Mouse (Mus musculus) embryonic facial prominence, embryonic 11.5 days (tissue): ENCODE results near the gene Tjp3. TPM values are rescaled to one million over a fixed set of nuclear protein-coding genes. Genes with fewer than 3 reads are reported as not detected.
A peak's percentile ranks its signal among the peaks of the same experiment; 100 is the strongest.
"Not testable (repeated sequence)": the region's sequence is repeated elsewhere in the genome, so short reads cannot be mapped to it uniquely, and the experiment has no call there.

Experiments
- ATAC-seq: fragments of 200-750 bp; cut with Nextera tagmentation; replicated peaks from 2 replicates; pipeline ENCODE4 v1.8.0; 2017; ENCODE audit warnings: low read depth; ENCODE audit not compliant: insufficient number of reproducible peaks, low FRiP score, low TSS enrichment
- DNase-seq: peaks from one replicate; pipeline ENCODE4 v3.0.0-alpha.2; 2015; ENCODE audit warnings: low spot score
- H3K27ac ChIP-seq: fragments of 300-500 bp; sonication (generic); replicated peaks from 2 replicates; pipeline ENCODE4 v1.5.1; 2014; ENCODE audit warnings: mild to moderate bottlenecking, low read depth, low read length, control low read depth
- H3K27me3 ChIP-seq: fragments of 300-500 bp; sonication (generic); 2 replicates; pipeline ENCODE4 v1.6.1; 2014; ENCODE audit warnings: mild to moderate bottlenecking, low read length, moderate library complexity, mixed read lengths; ENCODE audit not compliant: control insufficient read depth, insufficient read depth
- H3K36me3 ChIP-seq: fragments of 300-500 bp; sonication (generic); replicated peaks from 2 replicates; pipeline ENCODE4 v1.6.1; 2014; ENCODE audit warnings: low read depth, mild to moderate bottlenecking, low read length, moderate library complexity, mixed read lengths; ENCODE audit not compliant: control insufficient read depth, insufficient read depth
- H3K4me1 ChIP-seq: fragments of 300-500 bp; sonication (generic); 2 replicates; pipeline ENCODE4 v1.6.1; 2014; ENCODE audit warnings: low read length, mixed read lengths; ENCODE audit not compliant: control insufficient read depth, insufficient read depth
- H3K4me2 ChIP-seq: fragments of 300-500 bp; sonication (generic); 2 replicates; pipeline ENCODE4 v1.6.1; 2014; ENCODE audit warnings: low read depth, mild to moderate bottlenecking, control low read depth, low read length, moderate library complexity
- H3K4me3 ChIP-seq: fragments of 300-500 bp; sonication (generic); 2 replicates; pipeline ENCODE4 v1.5.1; 2014; ENCODE audit warnings: low read depth, low read length, control low read depth
- H3K9ac ChIP-seq: fragments of 300-500 bp; sonication (generic); replicated peaks from 2 replicates; pipeline ENCODE4 v1.6.1; 2014; ENCODE audit warnings: mild to moderate bottlenecking, control low read depth, low read length
- H3K9me3 ChIP-seq: fragments of 300-500 bp; sonication (generic); replicated peaks from 2 replicates; pipeline ENCODE4 v1.6.1; 2016; ENCODE audit warnings: mild to moderate bottlenecking, low read length, inconsistent platforms, mixed read lengths; ENCODE audit not compliant: control insufficient read depth
- WGBS: fragments of 180-500 bp; shearing (Covaris S2); extraction: QIAGEN DNeasy Blood & Tissue Kit; methylation state at CpG from one replicate; pipeline ENCODE4 v1.1.7; 2014; 5-methylcytosine and 5-hydroxymethylcytosine counted together
- microRNA-seq: library from miRNA; unstranded; fragments of <30 nt; microRNA quantifications from one replicate; pipeline ENCODE4, GENCODE M21; 2016; ENCODE audit warnings: borderline number of aligned reads
- polyA plus RNA-seq: library from polyadenylated mRNA; unstranded; fragments of >200 nt; fragmentation: Nextera tagmentation; extraction: Ambion mirVana; gene quantifications from 2 replicates; pipeline ENCODE4 v1.2.1, GENCODE M21; 2014

Gene Tjp3
- polyA plus RNA-seq, 1 experiment from 2014 or later, result 2.5 TPM

GRCm38 (mm10) chr10:81229735-81230437 is 61.5 kb downstream of the Tjp3 start:
- peaks cover 3% of the 10 kb centered on the region for H3K4me1 ChIP-seq
- H3K27ac ChIP-seq, result no peak overlapping the region
- H3K27me3 ChIP-seq, result peaks cover 21% of the 10 kb centered on the region
- peak overlapping the region; percentile 25 for H3K4me3 ChIP-seq
- ATAC-seq (no peak), DNase-seq (no peak)
- peak overlapping the region; percentile 40 for H3K4me2 ChIP-seq
- H3K9ac ChIP-seq, result peak overlapping the region; percentile 41
- 15% methylated on average over 20 of the region's 20 CpGs for WGBS
- H3K36me3 ChIP-seq, result no peaks in the 10 kb centered on the region
- no peaks in the 10 kb centered on the region for H3K9me3 ChIP-seq

DNA sequence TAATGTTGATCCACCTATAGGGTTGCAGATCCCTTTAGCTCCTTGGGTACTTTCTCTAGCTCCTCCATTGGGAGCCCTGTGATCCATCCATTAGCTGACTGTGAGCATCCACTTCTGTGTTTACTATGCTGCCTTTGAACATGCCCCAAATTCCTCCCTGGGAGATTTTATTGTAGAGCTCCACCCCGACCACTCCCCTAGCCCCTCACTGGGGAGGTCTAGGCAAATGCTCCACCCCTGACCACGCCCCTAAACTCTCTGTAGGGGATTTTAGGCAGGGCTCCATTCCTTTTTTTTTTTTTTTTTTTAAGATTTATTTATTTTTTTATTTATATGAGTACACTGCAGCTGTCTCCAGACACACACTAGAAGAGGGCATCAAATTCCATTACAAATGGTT is 67.7 kb downstream of the Tjp3 start:
- H3K4me2 ChIP-seq, DNase-seq, H3K27ac ChIP-seq, H3K36me3 ChIP-seq, H3K9me3 ChIP-seq, H3K4me3 ChIP-seq, ATAC-seq, H3K9ac ChIP-seq, H3K4me1 ChIP-seq, H3K27me3 ChIP-seq: not testable (repeated sequence)
- WGBS, result 60% methylated on average over 2 of the region's 2 CpGs

Small RNA genes lying within 50 kb of the gene (microRNA-seq; reads per million reads assigned to microRNA genes)
- gene Mir3057, result 23.0 reads per million, percentile 23 among the genes with 10 or more reads in this experiment

Other genes with a start within 250 kb of the Tjp3 start
- 193 and 218 TPM in 2 replicates for gene Sgta, start 231.4 kb downstream of the Tjp3 start, polyA plus RNA-seq
- 56.0 and 56.3 TPM in 2 replicates for gene Thop1, start 221.5 kb downstream of the Tjp3 start, polyA plus RNA-seq
- gene Creb3l3, start 192.7 kb downstream of the Tjp3 start, polyA plus RNA-seq, result 0.08 TPM in 2 replicates
- 191 and 192 TPM in 2 replicates for gene Map2k2, start 185.7 kb downstream of the Tjp3 start, polyA plus RNA-seq
- gene Zbtb7a, start 156.4 kb downstream of the Tjp3 start, polyA plus RNA-seq, result 4.9 and 5.5 TPM in 2 replicates
- 36.1 and 46.5 TPM in 2 replicates for gene Pias4, start 123.7 kb downstream of the Tjp3 start, polyA plus RNA-seq
- gene Eef2, start 115.0 kb downstream of the Tjp3 start, polyA plus RNA-seq, result 417 and 424 TPM in 2 replicates
- 47.4 and 49.4 TPM in 2 replicates for gene Dapk3, start 108.6 kb downstream of the Tjp3 start, polyA plus RNA-seq
- not detected in 2 replicates for gene 4930442H23Rik, start 107.7 kb downstream of the Tjp3 start, polyA plus RNA-seq
- not detected in 2 replicates for gene Nmrk2, start 89.5 kb downstream of the Tjp3 start, polyA plus RNA-seq
- 4.1 and 5.3 TPM in 2 replicates for gene Atcay, start 60.7 kb downstream of the Tjp3 start, polyA plus RNA-seq
- gene Zfr2, start 58.4 kb downstream of the Tjp3 start, polyA plus RNA-seq, result 2.5 and 2.8 TPM in 2 replicates
- 2.6 and 4.0 TPM in 2 replicates for gene Matk, start 38.6 kb downstream of the Tjp3 start, polyA plus RNA-seq
- gene Mrpl54, start 24.6 kb downstream of the Tjp3 start, polyA plus RNA-seq, result 203 and 205 TPM in 2 replicates
- 35.3 and 41.3 TPM in 2 replicates for gene Apba3, start 24.6 kb downstream of the Tjp3 start, polyA plus RNA-seq
- 41.5 and 46.6 TPM in 2 replicates for gene Pip5k1c, start 1.4 kb upstream of the Tjp3 start, polyA plus RNA-seq
- 30.1 and 30.5 TPM in 2 replicates for gene Cactin, start 29.5 kb upstream of the Tjp3 start, polyA plus RNA-seq
- 1.4 and 2.1 TPM in 2 replicates for gene Tbxa2r, start 37.1 kb upstream of the Tjp3 start, polyA plus RNA-seq
- gene Gipc3, start 51.7 kb upstream of the Tjp3 start, polyA plus RNA-seq, result not detected in 2 replicates
- gene Hmg20b, start 58.9 kb upstream of the Tjp3 start, polyA plus RNA-seq, result 97.9 and 103 TPM in 2 replicates
- 3.4 and 4.0 TPM in 2 replicates for gene Mfsd12, start 65.9 kb upstream of the Tjp3 start, polyA plus RNA-seq
- not detected in 2 replicates for gene 4930404N11Rik, start 74.2 kb upstream of the Tjp3 start, polyA plus RNA-seq
- gene Fzr1, start 86.9 kb upstream of the Tjp3 start, polyA plus RNA-seq, result 92.1 and 95.0 TPM in 2 replicates
- 45.0 and 52.5 TPM in 2 replicates for gene Dohh, start 92.8 kb upstream of the Tjp3 start, polyA plus RNA-seq
- 2.5 and 4.1 TPM in 2 replicates for gene Gm48551, start 92.9 kb upstream of the Tjp3 start, polyA plus RNA-seq
- gene Gm48552, start 97.4 kb upstream of the Tjp3 start, polyA plus RNA-seq, result 0.63 TPM in 1 of 2 replicates, not detected in the other
- 3.4 and 4.1 TPM in 2 replicates for gene Smim24, start 101.5 kb upstream of the Tjp3 start, polyA plus RNA-seq
- 13.1 and 16.1 TPM in 2 replicates for gene Nfic, start 164.1 kb upstream of the Tjp3 start, polyA plus RNA-seq
- gene Celf5, start 191.1 kb upstream of the Tjp3 start, polyA plus RNA-seq, result 2.5 and 2.7 TPM in 2 replicates
- 31.9 and 44.2 TPM in 2 replicates for gene Ncln, start 204.8 kb upstream of the Tjp3 start, polyA plus RNA-seq
- gene S1pr4, start 208.6 kb upstream of the Tjp3 start, polyA plus RNA-seq, result 0.20 and 0.31 TPM in 2 replicates
- gene Gna15, start 232.6 kb upstream of the Tjp3 start, polyA plus RNA-seq, result 0.77 and 0.92 TPM in 2 replicates